Mouse (Mus musculus): ENCODE results near the gene Arfip1. TPM values are rescaled to one million over a fixed set of nuclear protein-coding genes. Genes with fewer than 3 reads are reported as not detected.

Arfip1 gene
- polyA plus RNA-seq (2015; fragmentation: Nextera tagmentation; extraction: Ambion mirVana) = 28.9 and 30.7 TPM in 2 replicates

- WGBS = under 1% methylated on average over 70 of the region's 70 CpGs
- Histone ChIP-seq H3K4me1 (replicated peaks) (peaks cover 43% of the 10 kb centered on the region), H3K27me3 (no peaks in the 10 kb centered on the region), H3K36me3 (no peaks in the 10 kb centered on the region), H3K27ac (replicated peaks) (peak within 1 kb of the TSS; percentile 88), H3K4me2 (peak within 1 kb of the TSS; percentile 91), H3K9ac (peak within 1 kb of the TSS; percentile 88), H3K4me3 (peak within 1 kb of the TSS; percentile 87), H3K9me3 (no peaks in the 10 kb centered on the region)
- peak; percentile 99 for ATAC-seq (ENCODE audit: low read depth)
Measured at GRCm38 (mm10) chr3:84582023-84582912, at the start of gene Arfip1. TSS of gene Arfip1 (minus strand) at chr3:84582625.

- no peak for ATAC-seq (ENCODE audit: low read depth)
- H3K4me1 ChIP-seq (replicated peaks) = no peaks in the 10 kb centered on the region
- no peaks in the 10 kb centered on the region for H3K36me3 ChIP-seq
- no peak overlapping the region for H3K4me3 ChIP-seq
- 96% methylated on average over 9 of the region's 9 CpGs for WGBS
- no peaks in the 10 kb centered on the region for H3K9me3 ChIP-seq
- no peak overlapping the region for H3K27ac ChIP-seq (replicated peaks)
- H3K27me3 ChIP-seq = no peaks in the 10 kb centered on the region
- no peak overlapping the region for H3K4me2 ChIP-seq
- H3K9ac ChIP-seq = no peak overlapping the region
Measured at GRCm38 (mm10) chr3:84631586-84631985, 49.2 kb upstream of the Arfip1 start.

GRCm38 (mm10) chr3:84622026-84622425, 39.6 kb upstream of the Arfip1 start:
- ATAC-seq (ENCODE audit: low read depth) = no peak
- 63% methylated on average over 3 of the region's 3 CpGs for WGBS
- H3K27me3 ChIP-seq = no peaks in the 10 kb centered on the region
- no peak overlapping the region for H3K9ac ChIP-seq
- H3K4me2 ChIP-seq = no peak overlapping the region
- no peak overlapping the region for H3K27ac ChIP-seq (replicated peaks)
- H3K4me1 ChIP-seq (replicated peaks) = no peaks in the 10 kb centered on the region; the same call in 1 of the 2 replicates
- no peak overlapping the region for H3K4me3 ChIP-seq
- H3K36me3 ChIP-seq = no peaks in the 10 kb centered on the region
- H3K9me3 ChIP-seq = no peaks in the 10 kb centered on the region

GRCm38 (mm10) chr3:84619725-84620124, 37.3 kb upstream of the Arfip1 start:
- H3K9me3 ChIP-seq = no peaks in the 10 kb centered on the region
- H3K9ac ChIP-seq = no peak overlapping the region
- ATAC-seq (ENCODE audit: low read depth) = no peak
- H3K4me3 ChIP-seq = no peak overlapping the region
- H3K4me1 ChIP-seq (replicated peaks) = 0 out of 2 replicates have a peak, but pooled peaks cover 3% of the 10 kb centered on the region
- H3K4me2 ChIP-seq = no peak overlapping the region
- no peaks in the 10 kb centered on the region for H3K27me3 ChIP-seq
- no peaks in the 10 kb centered on the region for H3K36me3 ChIP-seq
- no peak overlapping the region for H3K27ac ChIP-seq (replicated peaks)
- WGBS = 95% methylated on average over 6 of the region's 6 CpGs

- WGBS = 99% methylated on average over 7 of the region's 7 CpGs
- no peak overlapping the region for H3K4me3 ChIP-seq
- H3K27ac ChIP-seq (replicated peaks) = no peak overlapping the region
- no peaks in the 10 kb centered on the region for H3K9me3 ChIP-seq
- H3K4me2 ChIP-seq = no peak overlapping the region
- no peaks in the 10 kb centered on the region for H3K36me3 ChIP-seq
- ATAC-seq (ENCODE audit: low read depth) = no peak
- no peaks in the 10 kb centered on the region for H3K27me3 ChIP-seq
- H3K9ac ChIP-seq = no peak overlapping the region
- 0 out of 2 replicates have a peak, but pooled peaks cover 3% of the 10 kb centered on the region for H3K4me1 ChIP-seq (replicated peaks)
Measured at GRCm38 (mm10) chr3:84619056-84619455, 36.6 kb upstream of the Arfip1 start.

- Histone ChIP-seq H3K4me3 (no peak overlapping the region), H3K9me3 (no peaks in the 10 kb centered on the region), H3K36me3 (no peaks in the 10 kb centered on the region), H3K4me1 (replicated peaks) (0 out of 2 replicates have a peak, but pooled peaks cover 3% of the 10 kb centered on the region), H3K9ac (no peak overlapping the region), H3K4me2 (no peak overlapping the region), H3K27ac (replicated peaks) (no peak overlapping the region), H3K27me3 (no peaks in the 10 kb centered on the region)
- ATAC-seq (ENCODE audit: low read depth) = no peak
- WGBS = 92% methylated on average over 2 of the region's 2 CpGs
Measured at GRCm38 (mm10) chr3:84618627-84619026, 36.2 kb upstream of the Arfip1 start.

GRCm38 (mm10) chr3:84615856-84616225, 33.4 kb upstream of the Arfip1 start:
- Histone ChIP-seq H3K4me1 (replicated peaks) (0 out of 2 replicates have a peak, but pooled peaks cover 3% of the 10 kb centered on the region), H3K4me3 (no peak overlapping the region), H3K36me3 (no peaks in the 10 kb centered on the region), H3K4me2 (no peak overlapping the region), H3K9ac (no peak overlapping the region), H3K27me3 (no peaks in the 10 kb centered on the region), H3K27ac (replicated peaks) (no peak overlapping the region), H3K9me3 (no peaks in the 10 kb centered on the region)
- no peak for ATAC-seq (ENCODE audit: low read depth)
- WGBS = 39% methylated on average over 7 of the region's 7 CpGs

- Histone ChIP-seq H3K27ac (replicated peaks) (no peak overlapping the region), H3K36me3 (no peaks in the 10 kb centered on the region), H3K9me3 (no peaks in the 10 kb centered on the region), H3K27me3 (no peaks in the 10 kb centered on the region), H3K4me2 (no peak overlapping the region), H3K4me1 (replicated peaks) (0 out of 2 replicates have a peak, but pooled peaks cover 3% of the 10 kb centered on the region), H3K4me3 (no peak overlapping the region), H3K9ac (no peak overlapping the region)
- 25% methylated on average over 5 of the region's 5 CpGs for WGBS
- no peak for ATAC-seq (ENCODE audit: low read depth)
Measured at GRCm38 (mm10) chr3:84615050-84615855, 32.8 kb upstream of the Arfip1 start.

- Histone ChIP-seq H3K9ac (no peak overlapping the region), H3K4me1 (replicated peaks) (no peaks in the 10 kb centered on the region), H3K27me3 (no peaks in the 10 kb centered on the region), H3K4me3 (no peak overlapping the region), H3K36me3 (no peaks in the 10 kb centered on the region), H3K27ac (replicated peaks) (no peak overlapping the region), H3K9me3 (0 out of 2 replicates have a peak, but pooled peaks cover 7% of the 10 kb centered on the region), H3K4me2 (no peak overlapping the region)
- no peak for ATAC-seq (ENCODE audit: low read depth)
- WGBS = 79% methylated on average over 9 of the region's 9 CpGs
Measured at GRCm38 (mm10) chr3:84610183-84610710, 27.8 kb upstream of the Arfip1 start.

GRCm38 (mm10) chr3:84603212-84603611, 20.8 kb upstream of the Arfip1 start:
- Histone ChIP-seq H3K36me3 (no peaks in the 10 kb centered on the region), H3K9ac (no peak overlapping the region), H3K9me3 (0 out of 2 replicates have a peak, but pooled peaks cover 7% of the 10 kb centered on the region), H3K4me3 (no peak overlapping the region), H3K4me2 (no peak overlapping the region), H3K27me3 (no peaks in the 10 kb centered on the region), H3K4me1 (replicated peaks) (no peaks in the 10 kb centered on the region), H3K27ac (replicated peaks) (no peak overlapping the region)
- no peak for ATAC-seq (ENCODE audit: low read depth)
- 62% methylated on average over 8 of the region's 9 CpGs for WGBS

GRCm38 (mm10) chr3:84602759-84603158, 20.3 kb upstream of the Arfip1 start:
- Histone ChIP-seq H3K36me3 (no peaks in the 10 kb centered on the region), H3K27ac (replicated peaks) (no peak overlapping the region), H3K27me3 (no peaks in the 10 kb centered on the region), H3K4me3 (no peak overlapping the region), H3K4me2 (no peak overlapping the region), H3K9ac (no peak overlapping the region), H3K4me1 (replicated peaks) (no peaks in the 10 kb centered on the region), H3K9me3 (0 out of 2 replicates have a peak, but pooled peaks cover 7% of the 10 kb centered on the region)
- ATAC-seq (ENCODE audit: low read depth) = no peak
- WGBS = 96% methylated on average over 2 of the region's 2 CpGs

All from neural tube, embryonic 13.5 days (tissue).